ENCODE assay signal across 17 mouse cellular contexts in the genomic region with DNA sequence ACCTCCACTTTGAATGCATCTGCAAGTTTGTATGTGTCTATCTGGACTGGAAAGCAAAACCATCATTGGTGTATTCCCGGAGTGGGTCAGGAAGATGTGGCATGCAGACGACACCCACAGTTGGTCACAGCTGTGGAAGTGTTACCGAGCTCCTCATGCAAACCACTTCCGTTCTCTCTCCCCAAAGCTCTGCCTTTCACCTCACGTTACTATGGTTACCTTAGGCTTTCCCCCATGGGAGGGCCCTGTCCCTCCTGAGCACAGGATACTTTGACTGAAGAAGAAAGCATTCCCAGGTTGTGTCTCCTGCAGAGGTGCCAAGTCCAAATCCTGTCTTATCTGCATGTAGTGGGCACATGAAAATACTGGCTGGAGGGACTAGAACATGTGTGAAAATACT. TPM values are rescaled to one million over a fixed set of nuclear protein-coding genes. Genes with fewer than 3 reads are reported as not detected.
DNase-seq lines count a peak whose midpoint lies in the region; ATAC-seq lines count a peak whose summit lies in the region.
"Had no signal": no experiment of that assay in that cellular context is flagged by ENCODE, and none has a peak within 500 bp of the region (broad histone marks: within the 10 kb centered on the region; RNA-seq: fewer than 3 reads in every experiment).

No protein-coding gene starts in this region.

- H3K27me3 ChIP-seq in hindbrain, embryonic 14.5 days (ENCODE audit: control insufficient read depth, insufficient read depth, low read length): no peaks in the 10 kb centered on the region
- H3K27me3 ChIP-seq: forebrain, embryonic 15.5 days; lung, embryonic 15.5 days had no signal

- no peak overlapping the region for H3K9ac ChIP-seq in hindbrain, embryonic 14.5 days
- H3K9ac ChIP-seq: forebrain, embryonic 15.5 days; lung, embryonic 15.5 days; neural tube, embryonic 15.5 days had no signal

- peak; percentile 85 for DNase-seq in CD4-positive helper T cell, adult 2 months (ENCODE audit: low read depth, low spot score)
- peak; percentile 77 for DNase-seq in T-cell, adult 2 months (ENCODE audit: low spot score)
- DNase-seq in natural killer cell, adult 2 months (ENCODE audit: low spot score in 2 of 2): peak; percentile 68 to 77
- peak; percentile 75 to 82 for DNase-seq in thymus, postnatal 10 days (ENCODE audit: low spot score in 2 of 2)
- no peak for DNase-seq in hindbrain, embryonic 14.5 days (ENCODE audit: low spot score)
- no peak for DNase-seq in right cerebral cortex, adult 2 months (ENCODE audit: low spot score in 2 of 2)
- DNase-seq in yolk sac, embryonic 10.5 days (ENCODE audit: low spot score): no peak
- DNase-seq: cerebellum, adult 11-12 months had no signal

- no peaks in the 10 kb centered on the region for H3K9me3 ChIP-seq in hindbrain, embryonic 14.5 days (ENCODE audit: control insufficient read depth, low read length)
- H3K9me3 ChIP-seq: forebrain, embryonic 15.5 days; G1E; lung, embryonic 15.5 days; neural tube, embryonic 15.5 days had no signal

- no peak overlapping the region for H3K4me2 ChIP-seq in hindbrain, embryonic 14.5 days (replicated peaks)
- H3K4me2 ChIP-seq: forebrain, embryonic 15.5 days; lung, embryonic 15.5 days; neural tube, embryonic 15.5 days had no signal

- ATAC-seq in hindbrain, embryonic 14.5 days (ENCODE audit: low FRiP score): no peak
- ATAC-seq: forebrain, embryonic 15.5 days; hindbrain, embryonic 16.5 days; midbrain, embryonic 16.5 days had no signal

- no peak overlapping the region for H3K27ac ChIP-seq in hindbrain, embryonic 14.5 days
- H3K27ac ChIP-seq: forebrain, embryonic 15.5 days; lung, embryonic 15.5 days; neural tube, embryonic 15.5 days had no signal

- no peaks in the 10 kb centered on the region for H3K4me1 ChIP-seq in hindbrain, embryonic 14.5 days (replicated peaks; ENCODE audit: control insufficient read depth, insufficient read depth, low read length)
- H3K4me1 ChIP-seq: forebrain, embryonic 15.5 days; neural tube, embryonic 15.5 days had no signal

- H3K36me3 ChIP-seq in hindbrain, embryonic 14.5 days (replicated peaks; ENCODE audit: control insufficient read depth, insufficient read depth): no peaks in the 10 kb centered on the region
- H3K36me3 ChIP-seq: forebrain, embryonic 15.5 days; G1E; lung, embryonic 15.5 days; neural tube, embryonic 15.5 days had no signal

- WGBS in hindbrain, embryonic 14.5 days: 58% methylated on average over 5 of the region's 5 CpGs

- no peak overlapping the region for H3K4me3 ChIP-seq in hindbrain, embryonic 14.5 days (replicated peaks; ENCODE audit: low read length)
- H3K4me3 ChIP-seq: forebrain, embryonic 15.5 days; lung, embryonic 15.5 days; neural tube, embryonic 15.5 days had no signal

RNA-seq across cellular contexts. Expression of a gene that starts 6.6 kb away (rescaled TPM):
- 91.7 and 97.4 TPM in 2 replicates for polyA plus RNA-seq in hindbrain, embryonic 14.5 days (2014; fragmentation: Nextera tagmentation; extraction: Ambion mirVana)

RNA-seq across cellular contexts. Expression of a gene that starts 24.6 kb away (rescaled TPM):
- polyA plus RNA-seq in hindbrain, embryonic 14.5 days (2014; fragmentation: Nextera tagmentation; extraction: Ambion mirVana): 0.86 and 1.1 TPM in 2 replicates
- polyA plus RNA-seq: G1E had no signal

RNA-seq across cellular contexts. Expression of a gene that starts 38.6 kb away (rescaled TPM):
- polyA plus RNA-seq in hindbrain, embryonic 14.5 days (2014; fragmentation: Nextera tagmentation; extraction: Ambion mirVana): 0.29 TPM in 1 of 2 replicates, not detected in the other
- polyA plus RNA-seq: G1E; heart, embryonic 14.5 days; kidney, embryonic 14.5 days; midbrain, embryonic 16.5 days; neural tube, embryonic 15.5 days; stomach, embryonic 16.5 days had no signal

RNA-seq across cellular contexts. Expression of a gene that starts 40.2 kb away (rescaled TPM):
- 0.05 and 0.27 TPM in 2 replicates for polyA plus RNA-seq in hindbrain, embryonic 14.5 days (2014; fragmentation: Nextera tagmentation; extraction: Ambion mirVana)

Comparison
In these comparisons a context has a peak if more than half of its experiments do, and no peak if none do; other contexts are left out.
1. DNase-seq: peak in CD4-positive helper T cell, adult 2 months (single experiment), T-cell, adult 2 months (single experiment), natural killer cell, adult 2 months (2 of 2) and thymus, postnatal 10 days (2 of 2); none in hindbrain, embryonic 14.5 days (single experiment), right cerebral cortex, adult 2 months (0 of 2) and yolk sac, embryonic 10.5 days (single experiment).